Mouse (Mus musculus): ENCODE results near the gene Pcyt1b.
A peak's percentile ranks its signal among the peaks of the same experiment; 100 is the strongest.

Pcyt1b gene

DNA sequence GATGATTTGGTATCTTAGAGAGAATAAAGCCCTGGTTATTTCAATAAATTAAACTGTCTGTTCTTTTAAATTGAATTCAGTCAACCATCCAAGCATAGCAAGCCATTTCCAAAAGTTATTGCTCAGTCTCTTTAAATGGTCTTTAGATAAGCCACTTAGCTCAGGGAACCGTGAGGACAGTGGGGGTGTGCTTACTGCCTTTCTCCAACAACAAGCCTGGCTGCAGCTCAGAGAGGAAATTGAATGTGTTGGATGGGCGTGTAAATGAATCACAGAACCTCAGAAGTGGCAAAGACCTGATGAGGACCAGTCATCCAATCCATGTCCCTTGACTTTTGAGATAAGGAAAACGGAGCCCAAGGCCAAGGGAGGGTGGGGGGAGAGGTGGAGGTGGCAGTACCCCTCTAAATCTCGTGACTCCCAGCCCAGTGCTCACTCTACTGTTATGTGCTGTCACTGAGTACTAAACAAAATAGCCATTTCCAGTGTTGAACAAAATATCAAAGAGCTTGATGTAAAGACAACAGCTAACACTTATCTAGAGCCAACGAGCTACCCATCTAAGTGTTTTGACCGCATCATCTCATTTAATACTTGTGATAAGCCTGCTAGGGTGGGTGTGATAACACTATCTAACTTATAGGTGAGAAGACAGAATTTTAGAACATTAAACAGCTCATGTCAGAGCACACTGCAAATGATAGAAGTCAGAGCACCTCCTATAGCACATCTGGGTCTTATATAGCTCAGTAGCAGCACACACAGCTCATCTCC, 78.5 kb downstream of the Pcyt1b start:
- no peak for DNase-seq (ENCODE audit: low spot score in 2 of 2)

DNA sequence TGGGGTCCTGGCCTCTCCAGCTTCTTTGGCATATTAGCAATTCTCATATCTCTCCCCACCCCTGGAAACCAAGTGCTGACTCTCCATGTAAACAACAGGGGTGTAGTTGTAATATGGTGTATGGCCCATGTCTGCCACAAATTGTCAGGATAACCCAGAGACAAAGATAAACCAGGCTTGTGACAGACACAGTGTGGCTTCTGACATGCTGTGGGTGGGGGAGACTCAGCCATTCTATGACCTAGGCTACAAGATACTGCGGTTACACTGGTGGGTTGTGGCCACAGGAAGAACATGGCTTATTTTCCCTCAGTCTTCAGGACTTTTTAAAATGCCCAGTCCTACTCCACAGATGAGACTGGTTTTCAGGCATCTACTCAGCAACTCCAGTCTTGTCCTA, 94.5 kb downstream of the Pcyt1b start:
- DNase-seq (ENCODE audit: low spot score in 2 of 2) = no peak

DNA sequence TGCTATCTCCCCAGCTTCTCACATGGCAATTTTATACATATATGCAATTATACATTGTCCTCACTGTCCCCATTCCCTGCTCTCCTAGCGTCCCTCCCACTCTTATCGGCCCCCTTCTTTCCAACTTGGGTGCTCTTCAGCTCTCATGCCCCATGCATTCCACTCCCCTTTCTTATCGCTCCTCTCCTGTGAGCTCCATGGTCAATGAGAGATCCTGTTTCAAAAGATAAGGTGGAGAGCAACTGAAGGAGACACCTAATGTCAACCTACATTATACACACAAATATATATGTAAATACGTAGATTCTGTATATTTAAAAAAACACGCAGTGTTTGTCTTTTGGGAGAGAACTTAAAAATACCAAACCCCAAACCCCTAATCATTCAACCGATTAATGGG, 95.9 kb downstream of the Pcyt1b start:
- DNase-seq (ENCODE audit: low spot score in 2 of 2) = no peak

DNA sequence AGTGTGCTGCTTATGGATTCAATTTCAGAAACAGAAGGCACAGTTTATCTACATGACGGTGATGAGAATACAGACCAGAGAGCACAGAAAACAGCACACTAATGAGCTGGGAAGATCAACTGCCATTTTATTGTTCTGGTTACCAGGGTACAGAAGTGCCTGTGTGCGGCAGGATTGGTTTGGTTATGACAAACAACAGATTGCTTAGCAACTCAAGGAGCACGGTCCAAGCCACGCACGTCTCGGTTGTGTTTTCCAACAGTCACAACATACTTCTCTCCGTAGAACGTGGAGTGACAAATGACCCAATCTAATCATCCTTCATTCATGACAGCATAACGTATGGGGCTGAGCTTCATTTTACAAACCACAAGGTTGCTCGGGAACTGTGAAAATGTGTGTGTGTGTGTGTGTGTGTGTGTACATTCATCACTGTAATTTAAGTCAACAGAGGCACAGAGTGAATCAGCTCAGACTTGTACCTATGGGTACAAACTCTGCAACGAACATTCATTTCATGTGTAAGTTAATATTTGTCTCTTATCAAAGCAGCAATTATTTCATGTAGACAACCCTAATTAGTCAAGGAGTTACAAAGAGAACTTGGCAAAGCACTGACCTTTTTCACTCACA, 100.7 kb downstream of the Pcyt1b start:
- no peak for DNase-seq (ENCODE audit: low spot score in 2 of 2)

DNA sequence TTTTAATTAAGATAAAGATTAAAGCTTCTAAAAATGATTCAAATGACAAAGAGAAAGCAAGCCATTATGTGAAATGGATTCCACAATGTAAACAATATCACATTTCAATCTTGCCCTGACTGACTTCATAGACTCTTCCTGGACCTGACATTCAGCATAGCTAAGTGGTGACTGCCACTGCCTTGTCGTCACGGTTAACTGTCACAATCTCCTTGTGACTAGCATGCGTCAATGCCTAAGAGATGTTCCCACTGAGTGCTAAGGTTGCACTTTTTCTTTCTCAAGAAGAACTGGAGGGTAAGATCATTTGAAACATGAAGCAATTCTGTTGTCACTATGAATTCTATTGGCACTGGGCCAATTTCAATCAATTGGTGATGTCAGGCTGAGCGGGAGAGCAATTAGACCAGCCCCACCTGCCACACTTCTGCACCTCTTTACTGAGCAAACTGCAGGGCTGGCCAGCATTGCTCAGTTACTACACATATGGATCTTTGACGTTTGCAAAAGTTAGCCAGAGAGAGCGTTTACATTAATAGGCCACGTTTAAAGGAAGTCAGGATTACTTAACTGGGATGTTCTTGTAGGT, 102.3 kb downstream of the Pcyt1b start:
- DNase-seq (ENCODE audit: low spot score in 2 of 2) = no peak

DNA sequence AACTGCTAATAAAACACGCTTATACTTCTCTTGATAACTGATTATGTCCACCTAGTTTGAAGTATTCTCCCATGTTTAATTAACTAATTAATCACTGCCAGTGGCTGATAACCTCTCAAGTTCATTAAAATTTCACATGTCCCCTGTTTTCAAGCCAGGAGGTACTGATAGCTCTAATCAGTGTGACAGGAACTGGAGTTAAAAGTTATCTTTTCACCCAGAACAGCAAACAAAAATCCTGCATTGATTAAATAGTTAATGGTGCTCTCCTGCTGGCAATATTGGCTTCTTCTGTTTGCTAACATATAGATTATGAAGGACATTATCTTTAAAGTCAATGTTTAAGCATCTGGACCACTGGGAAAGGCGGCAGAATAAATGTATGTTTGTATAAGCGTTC, 106.1 kb downstream of the Pcyt1b start:
- no peak for DNase-seq (ENCODE audit: low spot score in 2 of 2)

DNA sequence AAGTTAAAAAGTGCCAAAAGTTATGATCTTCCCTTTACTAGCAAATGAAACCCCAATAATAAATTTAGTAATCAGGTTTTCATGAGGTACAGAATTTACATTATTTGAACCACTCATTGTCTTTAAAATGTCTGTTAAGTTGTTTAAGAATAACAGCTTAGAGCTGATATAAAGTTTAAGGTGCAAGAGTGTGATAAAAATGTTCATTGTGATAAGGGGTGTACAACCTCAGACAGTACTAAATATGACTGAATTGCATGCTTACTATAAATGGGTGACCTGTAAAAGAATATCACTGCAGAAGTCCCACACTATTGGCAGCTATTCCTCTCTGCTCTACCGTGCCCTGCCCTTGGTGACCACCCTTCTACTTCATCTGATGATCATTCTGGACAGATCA, 134.9 kb downstream of the Pcyt1b start:
- no peak for DNase-seq (ENCODE audit: low spot score in 2 of 2)

DNA sequence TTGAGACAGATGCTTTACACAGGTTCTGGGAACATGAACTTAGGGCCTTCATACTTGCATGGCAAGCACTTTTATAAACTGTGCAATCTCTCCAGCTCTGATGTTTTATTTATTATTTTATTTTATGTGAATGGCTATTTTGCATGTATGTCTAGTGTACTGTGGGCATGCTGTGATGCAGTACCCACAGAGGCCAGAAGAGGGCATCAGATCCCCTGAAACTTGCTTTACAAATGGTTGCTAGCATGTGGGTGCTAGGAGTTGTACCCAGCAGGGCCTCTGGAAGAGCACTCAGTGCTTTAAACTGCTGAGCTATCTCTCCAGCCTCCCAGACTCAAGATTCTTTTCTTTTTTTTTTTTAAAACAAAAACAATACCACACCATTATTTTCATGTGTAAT, 138.5 kb downstream of the Pcyt1b start:
- peak; percentile 8 to 11 for DNase-seq (ENCODE audit: low spot score in 2 of 2)
